Mouse (Mus musculus) myocyte (in vitro differentiated cells): ENCODE results near the gene Neurl1b. TPM values are rescaled to one million over a fixed set of nuclear protein-coding genes. Genes with fewer than 3 reads are reported as not detected.

Source experiments
- H3K27me3 ChIP-seq: one replicate; pipeline ENCODE4 v1.6.1; 2011; ENCODE audit not compliant: control insufficient read depth, insufficient read depth, insufficient read length
- H3K36me3 ChIP-seq: one replicate; pipeline ENCODE4 v1.6.1; 2011; ENCODE audit not compliant: control insufficient read depth, insufficient read depth
- H3K4me2 ChIP-seq: one replicate; pipeline ENCODE4 v1.6.1; 2011; ENCODE audit warnings: low read depth, control low read depth
- H3K4me3 ChIP-seq: one replicate; pipeline ENCODE4 v1.5.1; 2011; ENCODE audit warnings: mild to moderate bottlenecking, control low read depth, moderate library complexity
- H3K79me2 ChIP-seq: one replicate; pipeline ENCODE4 v1.6.1; 2011; ENCODE audit not compliant: control insufficient read depth, insufficient read depth
- H3ac ChIP-seq: one replicate; pipeline ENCODE4 v1.6.1; 2011; ENCODE audit not compliant: control insufficient read depth, insufficient read length
- CEBPB ChIP-seq: IDR thresholded peaks from 2 replicates; pipeline ENCODE4 v1.6.1; 2011; ENCODE audit warnings: mild to moderate bottlenecking, moderate library complexity; ENCODE audit not compliant: poor library complexity, insufficient read depth, severe bottlenecking
- E2F4 ChIP-seq: IDR thresholded peaks from one replicate; pipeline ENCODE4 v1.6.1; 2011; ENCODE audit warnings: mild to moderate bottlenecking, control low read depth, moderate library complexity; ENCODE audit not compliant: insufficient read depth
- MAX ChIP-seq: IDR thresholded peaks from one replicate; pipeline ENCODE4 v1.6.1; 2011; ENCODE audit warnings: low read depth, mild to moderate bottlenecking, control low read depth
- MYOD1 ChIP-seq, 3 experiments: IDR thresholded peaks; one replicate each; pipeline ENCODE4 v1.6.1; 2011; ENCODE audit warnings: control low read depth in 2 of 3, low read depth in 2 of 3, mild to moderate bottlenecking in 2 of 3, moderate library complexity in 1 of 3; ENCODE audit not compliant: insufficient read length in 2 of 3, control insufficient read depth in 1 of 3
- MYOG ChIP-seq, 3 experiments: IDR thresholded peaks; one replicate each; pipeline ENCODE4 v1.6.1; 2011; ENCODE audit warnings: control low read depth in 2 of 3, low read depth in 2 of 3, mild to moderate bottlenecking in 2 of 3; ENCODE audit not compliant: insufficient read length in 2 of 3, control insufficient read depth in 1 of 3, insufficient read depth in 1 of 3
- POLR2A ChIP-seq: IDR thresholded peaks from one replicate; pipeline ENCODE4 v1.6.1; 2011; ENCODE audit warnings: low read depth, mild to moderate bottlenecking, control low read depth, moderate library complexity; ENCODE audit not compliant: insufficient read length
- POLR2AphosphoS2 ChIP-seq: IDR thresholded peaks from one replicate; pipeline ENCODE4 v1.6.1; 2011; ENCODE audit warnings: low read depth, control low read depth; ENCODE audit not compliant: insufficient read length
- REST ChIP-seq: IDR thresholded peaks from one replicate; pipeline ENCODE4 v1.6.1; 2011; ENCODE audit warnings: mild to moderate bottlenecking, control low read depth, moderate library complexity; ENCODE audit not compliant: insufficient read depth, insufficient read length
- SRF ChIP-seq: IDR thresholded peaks from one replicate; pipeline ENCODE4 v1.6.1; 2011; ENCODE audit warnings: low read depth; ENCODE audit not compliant: control insufficient read depth, insufficient read length
- TCF12 ChIP-seq: IDR thresholded peaks from one replicate; pipeline ENCODE4 v1.6.1; 2011; ENCODE audit warnings: mild to moderate bottlenecking, control low read depth; ENCODE audit not compliant: poor library complexity, insufficient read depth, severe bottlenecking
- TCF3 ChIP-seq: IDR thresholded peaks from one replicate; pipeline ENCODE4 v1.6.1; 2011; ENCODE audit warnings: low read depth, control low read depth; ENCODE audit not compliant: insufficient read length
- USF1 ChIP-seq: IDR thresholded peaks from one replicate; pipeline ENCODE4 v1.6.1; 2011; ENCODE audit warnings: low read depth, mild to moderate bottlenecking, control low read depth, moderate library complexity
- polyA plus RNA-seq: library from polyadenylated mRNA; unstranded; fragments of >200 nt; fragmentation: generic; extraction: Trizol; gene quantifications from one replicate; pipeline ENCODE4 v1.2.1, GENCODE M21; 2012; ENCODE audit warnings: missing spikeins

The Neurl1b gene
- polyA plus RNA-seq, 1 experiment = 0.55 TPM

DNA sequence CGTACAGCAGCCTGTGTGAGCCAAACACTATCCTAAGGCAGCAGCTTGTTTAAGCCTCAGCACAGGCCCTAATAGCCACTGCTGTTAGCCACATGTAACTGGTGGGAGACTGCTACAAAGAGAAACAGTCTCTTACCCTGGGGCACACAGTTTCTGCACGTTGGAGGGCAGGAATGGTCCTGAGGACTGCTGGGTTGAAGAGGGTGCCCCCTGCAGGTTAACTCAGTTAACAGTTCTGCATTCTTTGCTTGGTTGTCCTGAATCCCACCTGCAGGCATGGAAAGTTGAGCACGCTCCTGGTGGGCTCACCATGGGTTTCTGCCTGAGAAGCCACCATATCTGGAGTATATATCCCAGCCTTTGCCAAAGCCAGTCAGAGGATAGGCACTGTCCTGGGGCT lies 6.9 kb downstream of the Neurl1b start:
- no peak overlapping the region for H3K4me2 ChIP-seq
- no peak overlapping the region for H3ac ChIP-seq
- no peak overlapping the region for H3K4me3 ChIP-seq
- TF ChIP-seq MAX (no peak), MYOG (IDR thresholded peaks at IDR 0.05; ENCODE audit: control insufficient read depth in 1 of 3, insufficient read depth in 1 of 3, insufficient read length in 2 of 3, low read depth in 2 of 3) (no peak), POLR2AphosphoS2 (no peak), MYOD1 (IDR thresholded peaks at IDR 0.05; ENCODE audit: control insufficient read depth in 1 of 3, insufficient read length in 2 of 3, low read depth in 2 of 3) (no peak), POLR2A (no peak), TCF3 (no peak), CEBPB (no peak), SRF (no peak)
- no peaks in the 10 kb centered on the region for H3K36me3 ChIP-seq
- H3K79me2 ChIP-seq = no peaks in the 10 kb centered on the region
- peaks cover 52% of the 10 kb centered on the region for H3K27me3 ChIP-seq

GRCm38 (mm10) chr17:26422390-26422789 lies 7.8 kb downstream of the Neurl1b start:
- TF ChIP-seq CEBPB = no peak
- Histone ChIP-seq H3K4me3 (no peak overlapping the region), H3K36me3 (no peaks in the 10 kb centered on the region), H3K4me2 (no peak overlapping the region), H3K79me2 (no peaks in the 10 kb centered on the region), H3ac (no peak overlapping the region), H3K27me3 (peaks cover 58% of the 10 kb centered on the region)

- Histone ChIP-seq H3K4me3 (no peak overlapping the region), H3K4me2 (no peak overlapping the region), H3K36me3 (no peaks in the 10 kb centered on the region), H3ac (no peak overlapping the region), H3K79me2 (no peaks in the 10 kb centered on the region), H3K27me3 (peaks cover 57% of the 10 kb centered on the region)
- peak in 1 of 3 experiments; percentile 28 for TF ChIP-seq MYOG (IDR thresholded peaks at IDR 0.05; ENCODE audit: control insufficient read depth in 1 of 3, insufficient read depth in 1 of 3, insufficient read length in 2 of 3, low read depth in 2 of 3)
- TF ChIP-seq E2F4 = no peak
Measured at GRCm38 (mm10) chr17:26423967-26424641, 9.5 kb downstream of the Neurl1b start.

GRCm38 (mm10) chr17:26424973-26425735 lies 10.5 kb downstream of the Neurl1b start:
- no peaks in the 10 kb centered on the region for H3K79me2 ChIP-seq
- H3K4me2 ChIP-seq = no peak overlapping the region
- H3ac ChIP-seq = no peak overlapping the region
- no peaks in the 10 kb centered on the region for H3K36me3 ChIP-seq
- peaks cover 49% of the 10 kb centered on the region for H3K27me3 ChIP-seq
- H3K4me3 ChIP-seq = no peak overlapping the region
- TF ChIP-seq E2F4 = no peak
- no peak for TF ChIP-seq POLR2A
- no peak for TF ChIP-seq USF1
- TF ChIP-seq MYOD1 (IDR thresholded peaks at IDR 0.05; ENCODE audit: control insufficient read depth in 1 of 3, insufficient read length in 2 of 3, low read depth in 2 of 3) = no peak
- TF ChIP-seq TCF12 = no peak
- TF ChIP-seq POLR2AphosphoS2 = no peak
- TF ChIP-seq CEBPB = no peak

DNA sequence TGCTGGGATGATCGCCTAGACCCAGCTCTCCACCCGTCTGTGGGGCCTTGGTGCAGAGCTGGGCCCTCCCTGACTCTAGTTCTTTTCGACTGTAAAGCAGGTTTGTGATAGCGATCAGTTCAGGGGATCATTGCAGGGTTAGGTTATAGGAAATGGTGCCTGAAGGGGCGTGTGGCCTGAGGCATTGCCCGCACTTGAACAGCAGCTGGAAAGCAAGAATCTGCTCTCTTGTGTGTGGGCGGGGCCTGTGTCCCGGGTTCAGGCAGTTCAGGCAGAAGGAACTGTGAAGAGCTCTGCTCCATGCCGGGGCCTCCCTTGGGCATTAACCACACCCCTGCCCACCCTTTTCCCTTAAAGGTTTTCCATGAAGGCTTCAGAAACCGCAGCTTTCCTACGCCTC lies 18.7 kb downstream of the Neurl1b start:
- no peak overlapping the region for H3ac ChIP-seq
- no peaks in the 10 kb centered on the region for H3K36me3 ChIP-seq
- H3K4me2 ChIP-seq = no peak overlapping the region
- H3K27me3 ChIP-seq = peaks cover 51% of the 10 kb centered on the region
- H3K79me2 ChIP-seq = no peaks in the 10 kb centered on the region
- TF ChIP-seq E2F4 (no peak), REST (no peak), SRF (no peak), MYOG (IDR thresholded peaks at IDR 0.05; ENCODE audit: control insufficient read depth in 1 of 3, insufficient read depth in 1 of 3, insufficient read length in 2 of 3, low read depth in 2 of 3) (no peak), USF1 (no peak), TCF12 (no peak), MAX (no peak), CEBPB (no peak), POLR2AphosphoS2 (no peak), POLR2A (no peak), TCF3 (no peak), MYOD1 (IDR thresholded peaks at IDR 0.05; ENCODE audit: control insufficient read depth in 1 of 3, insufficient read length in 2 of 3, low read depth in 2 of 3) (no peak)
- no peak overlapping the region for H3K4me3 ChIP-seq
